Mouse (Mus musculus) myocyte (in vitro differentiated cells): ENCODE data around the gene Plxna2. TPM values are rescaled to one million over a fixed set of nuclear protein-coding genes. Genes with fewer than 3 reads are reported as not detected.

Experiments
- H3K27me3 ChIP-seq: one replicate; pipeline ENCODE4 v1.6.1; 2011; ENCODE audit not compliant: control insufficient read depth, insufficient read depth, insufficient read length
- H3K36me3 ChIP-seq: one replicate; pipeline ENCODE4 v1.6.1; 2011; ENCODE audit not compliant: control insufficient read depth, insufficient read depth
- H3K4me2 ChIP-seq: one replicate; pipeline ENCODE4 v1.6.1; 2011; ENCODE audit warnings: low read depth, control low read depth
- H3K4me3 ChIP-seq: one replicate; pipeline ENCODE4 v1.5.1; 2011; ENCODE audit warnings: mild to moderate bottlenecking, control low read depth, moderate library complexity
- H3K79me2 ChIP-seq: one replicate; pipeline ENCODE4 v1.6.1; 2011; ENCODE audit not compliant: control insufficient read depth, insufficient read depth
- H3ac ChIP-seq: one replicate; pipeline ENCODE4 v1.6.1; 2011; ENCODE audit not compliant: control insufficient read depth, insufficient read length
- CEBPB ChIP-seq: IDR thresholded peaks from 2 replicates; pipeline ENCODE4 v1.6.1; 2011; ENCODE audit warnings: mild to moderate bottlenecking, moderate library complexity; ENCODE audit not compliant: poor library complexity, insufficient read depth, severe bottlenecking
- E2F4 ChIP-seq: IDR thresholded peaks from one replicate; pipeline ENCODE4 v1.6.1; 2011; ENCODE audit warnings: mild to moderate bottlenecking, control low read depth, moderate library complexity; ENCODE audit not compliant: insufficient read depth
- MAX ChIP-seq: IDR thresholded peaks from one replicate; pipeline ENCODE4 v1.6.1; 2011; ENCODE audit warnings: low read depth, mild to moderate bottlenecking, control low read depth
- MYOD1 ChIP-seq, 3 experiments: IDR thresholded peaks; one replicate each; pipeline ENCODE4 v1.6.1; 2011; ENCODE audit warnings: control low read depth in 2 of 3, low read depth in 2 of 3, mild to moderate bottlenecking in 2 of 3, moderate library complexity in 1 of 3; ENCODE audit not compliant: insufficient read length in 2 of 3, control insufficient read depth in 1 of 3
- MYOG ChIP-seq, 3 experiments: IDR thresholded peaks; one replicate each; pipeline ENCODE4 v1.6.1; 2011; ENCODE audit warnings: control low read depth in 2 of 3, low read depth in 2 of 3, mild to moderate bottlenecking in 2 of 3; ENCODE audit not compliant: insufficient read length in 2 of 3, control insufficient read depth in 1 of 3, insufficient read depth in 1 of 3
- POLR2A ChIP-seq: IDR thresholded peaks from one replicate; pipeline ENCODE4 v1.6.1; 2011; ENCODE audit warnings: low read depth, mild to moderate bottlenecking, control low read depth, moderate library complexity; ENCODE audit not compliant: insufficient read length
- POLR2AphosphoS2 ChIP-seq: IDR thresholded peaks from one replicate; pipeline ENCODE4 v1.6.1; 2011; ENCODE audit warnings: low read depth, control low read depth; ENCODE audit not compliant: insufficient read length
- REST ChIP-seq: IDR thresholded peaks from one replicate; pipeline ENCODE4 v1.6.1; 2011; ENCODE audit warnings: mild to moderate bottlenecking, control low read depth, moderate library complexity; ENCODE audit not compliant: insufficient read depth, insufficient read length
- SRF ChIP-seq: IDR thresholded peaks from one replicate; pipeline ENCODE4 v1.6.1; 2011; ENCODE audit warnings: low read depth; ENCODE audit not compliant: control insufficient read depth, insufficient read length
- TCF12 ChIP-seq: IDR thresholded peaks from one replicate; pipeline ENCODE4 v1.6.1; 2011; ENCODE audit warnings: mild to moderate bottlenecking, control low read depth; ENCODE audit not compliant: poor library complexity, insufficient read depth, severe bottlenecking
- TCF3 ChIP-seq: IDR thresholded peaks from one replicate; pipeline ENCODE4 v1.6.1; 2011; ENCODE audit warnings: low read depth, control low read depth; ENCODE audit not compliant: insufficient read length
- USF1 ChIP-seq: IDR thresholded peaks from one replicate; pipeline ENCODE4 v1.6.1; 2011; ENCODE audit warnings: low read depth, mild to moderate bottlenecking, control low read depth, moderate library complexity
- polyA plus RNA-seq: library from polyadenylated mRNA; unstranded; fragments of >200 nt; fragmentation: generic; extraction: Trizol; gene quantifications from one replicate; pipeline ENCODE4 v1.2.1, GENCODE M21; 2012; ENCODE audit warnings: missing spikeins

Plxna2 gene
- polyA plus RNA-seq, 1 experiment = 3.6 TPM

- H3K4me2 ChIP-seq = no peak overlapping the region
- H3K4me3 ChIP-seq = no peak overlapping the region
- TF ChIP-seq CEBPB = no peak
- no peak for TF ChIP-seq MYOG (IDR thresholded peaks at IDR 0.05; ENCODE audit: control insufficient read depth in 1 of 3, insufficient read depth in 1 of 3, insufficient read length in 2 of 3, low read depth in 2 of 3)
- TF ChIP-seq POLR2AphosphoS2 = no peak
- TF ChIP-seq USF1 = no peak
- no peak for TF ChIP-seq E2F4
- TF ChIP-seq POLR2A = no peak
- TF ChIP-seq MAX = no peak
- TF ChIP-seq SRF = no peak
- TF ChIP-seq REST = no peak
- no peak for TF ChIP-seq TCF3
- peaks cover 49% of the 10 kb centered on the region for H3K36me3 ChIP-seq
- no peaks in the 10 kb centered on the region for H3K27me3 ChIP-seq
- no peaks in the 10 kb centered on the region for H3K79me2 ChIP-seq
- no peak overlapping the region for H3ac ChIP-seq
Observed at GRCm38 (mm10) chr1:194793226-194793924, 175.4 kb downstream of the Plxna2 start.

GRCm38 (mm10) chr1:194795316-194795715, 177.3 kb downstream of the Plxna2 start:
- TF ChIP-seq POLR2AphosphoS2 (no peak), MAX (no peak), MYOG (IDR thresholded peaks at IDR 0.05; ENCODE audit: control insufficient read depth in 1 of 3, insufficient read depth in 1 of 3, insufficient read length in 2 of 3, low read depth in 2 of 3) (no peak), USF1 (no peak)
- Histone ChIP-seq H3K4me2 (no peak overlapping the region), H3K4me3 (no peak overlapping the region), H3K36me3 (peaks cover 51% of the 10 kb centered on the region), H3K79me2 (no peaks in the 10 kb centered on the region), H3K27me3 (no peaks in the 10 kb centered on the region), H3ac (no peak overlapping the region)

GRCm38 (mm10) chr1:194797843-194798242, 179.8 kb downstream of the Plxna2 start:
- Histone ChIP-seq H3K4me3 (no peak overlapping the region), H3ac (no peak overlapping the region), H3K36me3 (peaks cover 52% of the 10 kb centered on the region), H3K79me2 (no peaks in the 10 kb centered on the region), H3K4me2 (no peak overlapping the region), H3K27me3 (no peaks in the 10 kb centered on the region)
- TF ChIP-seq POLR2AphosphoS2 (no peak), MYOG (IDR thresholded peaks at IDR 0.05; ENCODE audit: control insufficient read depth in 1 of 3, insufficient read depth in 1 of 3, insufficient read length in 2 of 3, low read depth in 2 of 3) (no peak), TCF12 (no peak), POLR2A (no peak), CEBPB (no peak), USF1 (no peak), TCF3 (no peak), MYOD1 (IDR thresholded peaks at IDR 0.05; ENCODE audit: control insufficient read depth in 1 of 3, insufficient read length in 2 of 3, low read depth in 2 of 3) (no peak), REST (no peak), SRF (no peak), E2F4 (no peak), MAX (no peak)

GRCm38 (mm10) chr1:194798511-194798910, 180.5 kb downstream of the Plxna2 start:
- Histone ChIP-seq H3K36me3 (peaks cover 52% of the 10 kb centered on the region), H3K4me2 (no peak overlapping the region), H3K79me2 (no peaks in the 10 kb centered on the region), H3K27me3 (no peaks in the 10 kb centered on the region), H3K4me3 (no peak overlapping the region), H3ac (no peak overlapping the region)
- TF ChIP-seq CEBPB (no peak), TCF12 (no peak), MAX (no peak)

GRCm38 (mm10) chr1:194808261-194808660, 190.2 kb downstream of the Plxna2 start:
- Histone ChIP-seq H3K79me2 (no peaks in the 10 kb centered on the region), H3ac (no peak overlapping the region), H3K4me3 (no peak overlapping the region), H3K27me3 (no peaks in the 10 kb centered on the region), H3K36me3 (peaks cover 10% of the 10 kb centered on the region), H3K4me2 (no peak overlapping the region)
- TF ChIP-seq POLR2A (no peak), SRF (no peak), USF1 (no peak), POLR2AphosphoS2 (no peak), TCF12 (no peak), TCF3 (no peak), E2F4 (no peak)
